Mouse (Mus musculus): ENCODE measurements at regions not wholly inside any gene's neighbourhood (a gene's known extent, or its start where the extent isn't known, plus 50 kb on each side); places are given as distances from the start of the nearest gene placed in this dataset.

DNA sequence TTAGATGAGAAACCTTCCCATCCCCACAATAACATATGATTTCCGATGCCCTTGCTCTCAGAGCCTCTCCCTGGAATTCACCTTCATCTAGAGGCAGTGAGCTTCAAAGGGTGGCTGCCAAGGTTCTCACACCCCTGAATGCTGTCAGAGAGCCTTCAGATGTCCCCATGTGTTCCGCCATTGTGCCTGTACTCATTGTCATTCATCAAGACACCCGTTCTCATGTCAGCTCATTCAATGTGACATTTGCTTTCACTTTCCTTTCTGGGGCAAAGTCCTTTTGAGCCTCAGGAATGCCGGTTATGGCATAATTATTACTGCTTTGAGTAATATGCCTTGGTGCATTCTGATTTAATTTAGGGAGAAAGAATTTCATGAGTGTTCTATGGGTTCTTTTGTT lies 99.1 kb upstream of the Kbtbd8 start:
- TF ChIP-seq E2F4 (IDR thresholded peaks at IDR 0.05; ENCODE audit: borderline replicate concordance, low read depth, low read length), result no peak
- no peak for TF ChIP-seq ZC3H11A (IDR thresholded peaks at IDR 0.05; ENCODE audit: low read depth, low read length)
- no peak for TF ChIP-seq SIN3A (IDR thresholded peaks at IDR 0.05; ENCODE audit: low read length)
- no peak for TF ChIP-seq RCOR1 (IDR thresholded peaks at IDR 0.05; ENCODE audit: low read depth, low read length)
- TF ChIP-seq NRF1 (IDR thresholded peaks at IDR 0.05; ENCODE audit: insufficient read depth, low read depth, low read length, poor library complexity, severe bottlenecking), result no peak
- TF ChIP-seq MYB (IDR thresholded peaks at IDR 0.05; ENCODE audit: low read depth, low read length), result no peak
- TF ChIP-seq MAFK (IDR thresholded peaks at IDR 0.05; ENCODE audit: borderline replicate concordance, low read depth, low read length), result no peak
- TF ChIP-seq ETS1 (IDR thresholded peaks at IDR 0.05; ENCODE audit: low read depth, low read length), result no peak
- TF ChIP-seq USF1 (IDR thresholded peaks at IDR 0.05; ENCODE audit: low read depth, low read length), result no peak
- no peak for TF ChIP-seq SMC3 (IDR thresholded peaks at IDR 0.05; ENCODE audit: low read depth, low read length)
- no peak for TF ChIP-seq TCF12 (IDR thresholded peaks at IDR 0.05; ENCODE audit: low read depth, low read length)
- no peak for TF ChIP-seq ELF1 (IDR thresholded peaks at IDR 0.05; ENCODE audit: low read depth, low read length)
- no peak for TF ChIP-seq MAX (IDR thresholded peaks at IDR 0.05; ENCODE audit: low read length)
- no peak for TF ChIP-seq POLR2AphosphoS2 (IDR thresholded peaks at IDR 0.05; ENCODE audit: low read length)
- TF ChIP-seq MXI1 (IDR thresholded peaks at IDR 0.05; ENCODE audit: low read depth, low read length), result no peak
- no peak for TF ChIP-seq USF2 (IDR thresholded peaks at IDR 0.05; ENCODE audit: borderline replicate concordance in 1 of 2, insufficient read depth in 1 of 2, low read depth in 1 of 2, low read length in 2 of 2)
- TF ChIP-seq HCFC1 (IDR thresholded peaks at IDR 0.05; ENCODE audit: low read depth, low read length), result no peak
- H3K27me3 ChIP-seq (ENCODE audit: control insufficient read depth in 1 of 2, insufficient read depth in 2 of 2, low read length in 2 of 2), result no peaks in the 10 kb centered on the region
- DNase-seq (ENCODE audit: low read depth, low spot score), result no peak

DNA sequence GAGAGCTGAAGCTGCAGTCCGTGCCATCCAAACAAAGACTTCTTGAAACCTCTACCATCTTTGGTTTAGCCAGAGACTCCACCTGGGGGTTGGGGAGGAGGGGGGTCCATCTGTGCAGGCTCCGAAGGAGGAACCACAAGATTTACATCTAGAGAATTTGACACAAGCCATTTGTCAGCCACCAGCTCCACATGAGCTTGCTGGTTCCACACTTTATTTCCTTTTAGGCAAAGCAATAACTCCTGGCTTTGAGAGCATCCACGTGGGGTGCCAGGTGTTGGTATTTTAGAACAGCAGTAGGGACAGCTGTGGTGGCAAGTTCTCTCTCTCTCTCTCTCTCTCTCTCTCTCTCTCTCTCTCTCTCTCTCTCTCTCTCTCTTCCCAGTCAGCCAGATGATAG lies 99.6 kb upstream of the Kbtbd8 start:
- TF ChIP-seq ZMIZ1 (IDR thresholded peaks at IDR 0.05; ENCODE audit: low read depth, low read length), result no peak
- no peak for TF ChIP-seq RAD21 (IDR thresholded peaks at IDR 0.05; ENCODE audit: low read depth, low read length)
- no peak for TF ChIP-seq CHD2 (IDR thresholded peaks at IDR 0.05; ENCODE audit: low read length)
- TF ChIP-seq ZKSCAN1 (IDR thresholded peaks at IDR 0.05; ENCODE audit: low read depth, low read length), result no peak
- no peak for TF ChIP-seq ZC3H11A (IDR thresholded peaks at IDR 0.05; ENCODE audit: low read depth, low read length)
- TF ChIP-seq MYC (IDR thresholded peaks at IDR 0.05; ENCODE audit: low read depth, low read length), result no peak
- TF ChIP-seq TAL1 (IDR thresholded peaks at IDR 0.05; ENCODE audit: low read length), result no peak
- TF ChIP-seq EP300 (IDR thresholded peaks at IDR 0.05; ENCODE audit: low read depth in 1 of 2, low read length in 2 of 2), result no peak
- TF ChIP-seq ELF1 (IDR thresholded peaks at IDR 0.05; ENCODE audit: low read depth, low read length), result no peak
- TF ChIP-seq JUND (IDR thresholded peaks at IDR 0.05; ENCODE audit: low read depth, low read length), result no peak
- TF ChIP-seq RCOR1 (IDR thresholded peaks at IDR 0.05; ENCODE audit: low read depth, low read length), result no peak
- no peak for TF ChIP-seq ZNF384 (IDR thresholded peaks at IDR 0.05; ENCODE audit: low read depth, low read length)
- TF ChIP-seq USF1 (IDR thresholded peaks at IDR 0.05; ENCODE audit: low read depth, low read length), result no peak
- H3K4me1 ChIP-seq (ENCODE audit: control insufficient read depth in 1 of 2, insufficient read depth in 2 of 2, low read length in 2 of 2), result no peaks in the 10 kb centered on the region
- H3K9me3 ChIP-seq (replicated peaks; ENCODE audit: insufficient read depth, low read length), result no peaks in the 10 kb centered on the region
- no peak for DNase-seq (ENCODE audit: low read depth, low spot score)
- H3K27ac ChIP-seq (ENCODE audit: control insufficient read depth, low read depth, low read length), result no peak overlapping the region
- no peaks in the 10 kb centered on the region for H3K27me3 ChIP-seq (ENCODE audit: control insufficient read depth in 1 of 2, insufficient read depth in 2 of 2, low read length in 2 of 2)
- no peak overlapping the region for H3K9ac ChIP-seq (ENCODE audit: control insufficient read depth, low read depth, low read length, poor library complexity, severe bottlenecking)
- H3K4me3 ChIP-seq (ENCODE audit: control insufficient read depth in 1 of 2, insufficient read depth in 1 of 2, low read depth in 2 of 2, low read length in 2 of 2), result no peak overlapping the region
- no peaks in the 10 kb centered on the region for H3K79me2 ChIP-seq (ENCODE audit: control insufficient read depth, insufficient read depth, low read length, poor library complexity)
- no peaks in the 10 kb centered on the region for H3K36me3 ChIP-seq (ENCODE audit: control insufficient read depth in 1 of 2, insufficient read depth in 2 of 2, low read length in 2 of 2)

More for the DNA sequence above, 99.1 kb upstream of the Kbtbd8 start:
- Histone ChIP-seq H3K4me1 (ENCODE audit: control insufficient read depth in 1 of 2, insufficient read depth in 2 of 2, low read length in 2 of 2) (no peaks in the 10 kb centered on the region), H3K27ac (ENCODE audit: control insufficient read depth, low read depth, low read length) (no peak overlapping the region), H3K79me2 (ENCODE audit: control insufficient read depth, insufficient read depth, low read length, poor library complexity) (no peaks in the 10 kb centered on the region), H3K36me3 (ENCODE audit: control insufficient read depth in 1 of 2, insufficient read depth in 2 of 2, low read length in 2 of 2) (no peaks in the 10 kb centered on the region), H3K9me3 (replicated peaks; ENCODE audit: insufficient read depth, low read length) (no peaks in the 10 kb centered on the region), H3K4me3 (ENCODE audit: control insufficient read depth in 1 of 2, insufficient read depth in 1 of 2, low read depth in 2 of 2, low read length in 2 of 2) (no peak overlapping the region), H3K9ac (ENCODE audit: control insufficient read depth, low read depth, low read length, poor library complexity, severe bottlenecking) (no peak overlapping the region)
